Mouse (Mus musculus) small intestine, adult 2 months (tissue): ENCODE measurements around the gene Atp6v0a4. TPM values are rescaled to one million over a fixed set of nuclear protein-coding genes. Genes with fewer than 3 reads are reported as not detected.

Experiments used
- H3K27ac ChIP-seq: fragments of 200-500 bp; 2 replicates; pipeline ENCODE4 v1.5.1; 2012; ENCODE audit warnings: low read depth, low read length, control low read depth, inconsistent platforms; ENCODE audit not compliant: insufficient read depth
- H3K27me3 ChIP-seq: fragments of 200-500 bp; 2 replicates; pipeline ENCODE4 v1.6.1; 2012; ENCODE audit warnings: mild to moderate bottlenecking, moderate library complexity, low read length, inconsistent platforms; ENCODE audit not compliant: control insufficient read depth, insufficient read depth
- H3K36me3 ChIP-seq: fragments of 200-500 bp; 2 replicates; pipeline ENCODE4 v1.6.1; 2012; ENCODE audit warnings: mild to moderate bottlenecking, low read length, control low read depth, inconsistent platforms; ENCODE audit not compliant: control insufficient read depth, insufficient read depth
- H3K4me1 ChIP-seq: fragments of 200-500 bp; 2 replicates; pipeline ENCODE4 v1.6.1; 2012; ENCODE audit warnings: low read length, inconsistent platforms, mixed read lengths; ENCODE audit not compliant: control insufficient read depth, insufficient read depth, insufficient read length
- H3K4me3 ChIP-seq: fragments of 200-500 bp; 2 replicates; pipeline ENCODE4 v1.5.1; 2012; ENCODE audit warnings: low read depth, mild to moderate bottlenecking, control low read depth, inconsistent platforms, low read length, moderate library complexity
- CTCF ChIP-seq: fragments of 200-500 bp; IDR thresholded peaks from 2 replicates; pipeline ENCODE4 v1.5.1; 2012; ENCODE audit warnings: low read depth, mild to moderate bottlenecking, control low read depth, inconsistent platforms, low read length, moderate library complexity, mixed read lengths; ENCODE audit not compliant: insufficient replicate concordance, insufficient read length; ENCODE audit errors: extremely low read depth
- POLR2A ChIP-seq: fragments of 200-500 bp; IDR thresholded peaks from 2 replicates; pipeline ENCODE4 v1.6.1; 2012; ENCODE audit warnings: low read depth, mild to moderate bottlenecking, control low read depth, inconsistent platforms, low read length, moderate library complexity
- WGBS: fragments of 180-500 bp; shearing (Covaris S2); methylation state at CpG from one replicate; pipeline ENCODE4 v1.1.7; 2018; 5-methylcytosine and 5-hydroxymethylcytosine counted together
- polyA plus RNA-seq: library from polyadenylated mRNA; depleted of rRNA; stranded (reverse); fragments of >200 nt; gene quantifications from 2 replicates; pipeline ENCODE4 v1.2.3, GENCODE M21; 2012

The Atp6v0a4 gene
- polyA plus RNA-seq, 1 experiment: not detected

DNA sequence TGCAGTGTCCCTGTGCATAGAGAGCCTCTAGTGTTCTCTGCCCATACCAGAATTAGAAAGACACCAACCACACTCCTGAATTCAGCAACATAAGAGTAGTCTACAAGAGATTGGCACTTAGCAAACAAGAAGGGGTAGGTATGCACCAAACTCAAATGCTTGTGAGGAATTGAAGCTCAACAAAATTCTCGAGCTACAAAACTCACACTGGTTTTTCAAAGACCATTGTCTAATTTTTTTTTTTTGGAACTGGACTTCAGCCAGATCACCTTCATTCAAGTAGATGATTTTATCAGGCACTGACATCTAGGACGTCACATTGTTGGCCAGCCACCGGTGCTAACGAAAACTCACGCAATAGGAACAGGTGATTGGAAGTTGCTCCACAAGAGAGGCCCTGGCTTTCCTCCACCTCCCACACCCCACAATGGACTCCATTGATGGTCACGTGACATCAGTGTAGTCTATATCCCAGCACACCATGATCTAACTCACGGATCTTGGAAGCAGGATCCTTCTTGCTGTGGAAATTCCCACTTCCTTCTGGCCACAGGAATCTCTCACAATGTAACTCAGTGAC, 22.1 kb downstream of the Atp6v0a4 start:
- Histone ChIP-seq H3K36me3 (no peaks in the 10 kb centered on the region), H3K4me1 (no peaks in the 10 kb centered on the region), H3K27me3 (no peaks in the 10 kb centered on the region), H3K27ac (no peak overlapping the region), H3K4me3 (no peak overlapping the region)
- TF ChIP-seq POLR2A (no peak), CTCF (no peak)
- WGBS: 73% methylated on average over 7 of the region's 7 CpGs

DNA sequence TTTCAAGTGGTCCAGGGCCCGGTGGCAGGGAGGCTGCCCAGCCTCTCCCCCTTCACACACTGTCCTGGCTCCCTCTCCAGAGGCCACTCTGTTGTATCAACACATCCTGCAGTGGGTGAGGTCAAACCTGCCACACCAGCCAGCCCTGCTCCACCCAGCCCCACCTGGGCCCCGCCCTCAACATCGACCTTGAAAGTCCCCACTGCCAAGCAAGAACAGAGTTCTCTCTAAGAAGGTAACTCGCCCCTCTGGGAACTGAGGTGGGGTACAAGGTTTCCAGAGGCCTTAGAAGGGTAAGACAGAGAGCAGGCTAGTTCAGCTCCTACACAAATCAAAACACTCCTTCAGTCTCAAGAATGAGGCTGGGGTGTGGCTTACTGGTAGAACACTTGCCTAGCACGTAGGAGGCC, 27.4 kb downstream of the Atp6v0a4 start:
- TF ChIP-seq POLR2A: no peak
- H3K36me3 ChIP-seq: no peaks in the 10 kb centered on the region
- H3K27ac ChIP-seq: no peak overlapping the region
- 25% methylated on average over 5 of the region's 5 CpGs for WGBS
- H3K27me3 ChIP-seq: no peaks in the 10 kb centered on the region
- H3K4me3 ChIP-seq: no peak overlapping the region
- H3K4me1 ChIP-seq: peaks cover 4% of the 10 kb centered on the region

DNA sequence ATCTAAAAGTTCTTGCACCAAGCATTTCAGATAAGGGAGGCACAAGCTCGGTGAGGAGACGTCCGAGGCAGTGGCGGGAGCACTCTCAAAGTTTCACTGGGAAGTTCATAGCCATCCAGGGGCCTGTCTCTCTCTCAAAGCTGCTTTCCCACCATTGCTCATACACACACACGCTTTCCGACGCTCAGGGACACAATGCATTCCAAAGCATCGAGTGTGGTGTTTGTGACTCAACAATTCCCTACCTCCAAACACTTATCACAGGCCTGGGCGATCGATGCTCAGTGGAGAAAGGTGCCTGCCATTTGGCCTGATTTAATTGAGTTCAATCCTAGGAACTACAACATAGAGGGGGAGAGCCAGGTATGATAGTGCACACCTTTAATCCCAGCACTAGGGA, 29.7 kb downstream of the Atp6v0a4 start:
- no peak for TF ChIP-seq CTCF
- no peak for TF ChIP-seq POLR2A
- peaks cover 4% of the 10 kb centered on the region for H3K4me1 ChIP-seq
- H3K27ac ChIP-seq: no peak overlapping the region
- no peaks in the 10 kb centered on the region for H3K36me3 ChIP-seq
- H3K4me3 ChIP-seq: no peak overlapping the region
- H3K27me3 ChIP-seq: no peaks in the 10 kb centered on the region
- WGBS: 86% methylated on average over 10 of the region's 10 CpGs

DNA sequence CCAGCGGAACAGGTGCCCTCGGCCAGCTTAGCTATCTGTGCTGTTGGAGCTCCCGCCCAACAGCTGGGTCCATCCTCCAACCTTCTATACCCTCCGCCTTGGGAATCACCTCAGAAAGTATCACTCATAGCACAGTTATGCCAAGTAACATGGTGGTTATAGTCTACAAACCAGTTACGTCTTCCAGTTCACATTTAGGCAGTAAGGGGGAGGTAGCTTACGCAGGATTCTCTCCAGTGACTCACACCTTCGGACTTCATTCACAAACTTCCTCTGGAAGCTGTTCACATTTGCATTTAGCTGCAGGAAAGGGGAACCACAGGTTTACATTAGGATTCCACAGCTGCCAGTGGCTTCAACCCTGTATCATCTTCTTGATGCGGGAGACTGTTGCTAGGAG, 31.8 kb downstream of the Atp6v0a4 start:
- Histone ChIP-seq H3K4me1 (peaks cover 4% of the 10 kb centered on the region), H3K4me3 (no peak overlapping the region), H3K27me3 (no peaks in the 10 kb centered on the region), H3K36me3 (no peaks in the 10 kb centered on the region), H3K27ac (no peak overlapping the region)
- TF ChIP-seq POLR2A (no peak), CTCF (no peak)
- 90% methylated on average over 8 of the region's 8 CpGs for WGBS

DNA sequence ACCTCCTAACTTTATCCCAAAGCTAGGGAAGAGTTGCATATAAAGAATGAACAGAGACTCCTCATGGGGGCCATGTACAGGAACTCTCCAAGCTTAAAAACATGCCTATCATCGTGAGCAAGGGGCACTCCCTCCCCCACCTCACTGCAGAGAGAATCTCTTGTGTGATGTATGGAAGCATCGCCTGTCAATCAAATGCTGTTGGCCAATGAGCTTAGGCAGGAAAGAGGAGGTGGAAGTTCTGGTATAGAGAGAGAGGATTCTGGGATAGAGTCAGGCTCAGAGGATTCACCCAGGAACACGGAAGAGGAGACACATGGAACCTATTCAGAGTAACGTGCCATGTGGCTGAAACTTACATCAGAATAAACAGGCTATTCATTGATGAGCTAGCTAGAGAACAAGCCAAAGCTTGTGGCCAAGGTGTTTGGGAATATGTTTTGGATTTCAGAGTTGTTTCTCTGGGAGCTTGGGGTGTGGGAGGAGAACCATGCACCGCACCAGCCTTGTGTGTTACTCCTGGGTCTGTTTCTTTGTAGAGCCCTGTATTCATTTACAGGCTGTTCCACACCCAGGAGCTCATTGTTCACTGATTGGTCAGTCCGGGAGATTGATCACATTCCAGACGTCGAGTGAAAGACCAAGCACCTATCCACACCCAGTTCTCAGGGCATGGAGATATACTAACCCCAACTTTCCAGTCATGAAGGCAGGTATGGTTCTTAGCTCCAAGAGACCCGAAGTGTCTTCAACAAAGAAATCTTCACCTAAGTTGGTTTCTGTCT, 37.0 kb downstream of the Atp6v0a4 start:
- H3K36me3 ChIP-seq: no peaks in the 10 kb centered on the region
- H3K4me1 ChIP-seq: no peaks in the 10 kb centered on the region
- H3K4me3 ChIP-seq: no peak overlapping the region

DNA sequence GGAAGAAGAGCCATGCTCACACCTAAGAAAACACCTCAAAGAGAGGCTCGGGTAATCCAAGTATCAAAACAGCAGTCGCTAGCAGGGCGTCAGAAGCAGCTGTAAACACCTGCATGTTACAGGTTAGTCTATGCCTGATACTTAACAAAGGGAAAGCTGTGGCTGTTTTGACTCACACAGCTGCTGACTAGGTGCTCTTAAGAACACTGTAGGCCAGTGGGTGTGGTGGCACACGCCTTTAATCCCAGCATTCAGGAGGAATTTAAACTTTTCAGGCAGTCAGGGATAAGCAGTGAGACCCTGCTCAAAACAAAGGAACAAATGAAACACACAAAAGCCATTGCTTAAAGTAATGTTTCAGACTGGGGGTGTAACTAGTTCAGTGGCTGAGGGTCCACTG, 41.2 kb downstream of the Atp6v0a4 start:
- no peak overlapping the region for H3K27ac ChIP-seq
- no peaks in the 10 kb centered on the region for H3K36me3 ChIP-seq
- no peaks in the 10 kb centered on the region for H3K27me3 ChIP-seq
- TF ChIP-seq CTCF (no peak), POLR2A (no peak)
- no peak overlapping the region for H3K4me3 ChIP-seq
- H3K4me1 ChIP-seq: no peaks in the 10 kb centered on the region
- WGBS: 42% methylated on average over 4 of the region's 4 CpGs

More for the DNA sequence above, 37.0 kb downstream of the Atp6v0a4 start:
- H3K27me3 ChIP-seq: no peaks in the 10 kb centered on the region
- TF ChIP-seq POLR2A: no peak
- no peak for TF ChIP-seq CTCF
- no peak overlapping the region for H3K27ac ChIP-seq
- WGBS: 62% methylated on average over 9 of the region's 9 CpGs

DNA sequence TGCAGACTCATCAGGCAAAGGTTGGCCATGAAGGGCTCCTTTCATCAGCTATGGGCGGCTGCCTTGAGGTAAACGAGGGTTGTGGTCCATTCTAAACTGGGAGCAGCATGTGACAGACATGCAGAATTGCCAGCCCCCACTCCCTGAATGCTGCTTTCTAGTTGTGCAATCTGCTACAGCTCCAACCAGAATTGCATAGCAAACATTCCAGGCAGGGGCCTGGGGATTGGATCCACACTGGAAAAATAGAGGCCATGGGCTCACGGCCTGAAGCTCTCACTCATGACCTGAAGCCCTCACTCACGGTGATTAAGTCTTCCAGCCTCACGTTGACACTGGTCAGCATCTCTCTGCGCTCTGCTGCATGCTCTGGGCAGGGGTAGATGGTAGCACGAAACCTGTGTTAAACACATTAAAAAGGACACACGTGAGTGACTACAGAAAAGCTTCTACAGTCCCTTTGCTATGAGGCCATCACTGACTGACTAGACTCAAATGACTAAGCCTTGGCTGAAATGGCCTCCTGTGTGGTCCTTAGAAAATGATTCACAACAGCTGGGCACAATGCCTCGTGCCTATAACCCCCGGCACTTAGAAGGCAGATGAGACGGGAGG, 42.6 kb downstream of the Atp6v0a4 start:
- H3K27ac ChIP-seq: no peak overlapping the region
- H3K4me3 ChIP-seq: no peak overlapping the region
- no peaks in the 10 kb centered on the region for H3K27me3 ChIP-seq
- TF ChIP-seq CTCF: no peak
- no peak for TF ChIP-seq POLR2A
- H3K4me1 ChIP-seq: no peaks in the 10 kb centered on the region
- no peaks in the 10 kb centered on the region for H3K36me3 ChIP-seq
- whole genome bisulfite sequencing: 65% methylated on average over 11 of the region's 11 CpGs
